Mouse (Mus musculus) CH12.LX (cell line): ENCODE results near the gene Tmem30c. TPM values are rescaled to one million over a fixed set of nuclear protein-coding genes. Genes with fewer than 3 reads are reported as not detected.

Experiments
- DNase-seq: peaks from one replicate; pipeline ENCODE4 v3.0.0-alpha.2; 2013; ENCODE audit errors: extremely low read depth
- H3K27ac ChIP-seq: 2 replicates; pipeline ENCODE4 v1.5.1; 2012; ENCODE audit warnings: low read depth, mild to moderate bottlenecking, control low read depth, moderate library complexity; ENCODE audit not compliant: insufficient read depth
- H3K27me3 ChIP-seq: replicated peaks from 2 replicates; pipeline ENCODE3; 2012; ENCODE audit warnings: inconsistent platforms
- H3K36me3 ChIP-seq, 2 experiments: replicated peaks in 1 of 2; 2 replicates each; pipeline versions ENCODE3 to v1.6.1; 2012; ENCODE audit warnings: inconsistent platforms in 1 of 2, low read length in 1 of 2, mild to moderate bottlenecking in 1 of 2, mixed read lengths in 1 of 2, moderate library complexity in 1 of 2; ENCODE audit not compliant: control insufficient read depth in 1 of 2, insufficient read depth in 1 of 2
- H3K4me1 ChIP-seq, 2 experiments: 2 replicates each; pipeline ENCODE4 v1.6.1; 2012; ENCODE audit warnings: inconsistent platforms in 1 of 2, moderate library complexity in 1 of 2; ENCODE audit not compliant: insufficient read depth in 2 of 2, control insufficient read depth in 1 of 2
- H3K4me2 ChIP-seq: 2 replicates; pipeline ENCODE4 v1.6.1; 2012; ENCODE audit warnings: low read depth, mild to moderate bottlenecking, control low read depth; ENCODE audit not compliant: poor library complexity, insufficient read depth, severe bottlenecking
- H3K4me3 ChIP-seq, 3 experiments: fragments of 150-350 bp in 1 of 3; sonication (generic) in 1 of 3; replicated peaks in 1 of 3; 2 replicates each; pipeline versions ENCODE3 to v1.5.1; 2011 to 2012; ENCODE audit warnings: low read depth in 2 of 3, low read length in 2 of 3, mild to moderate bottlenecking in 2 of 3, moderate library complexity in 2 of 3, control low read depth in 1 of 3, improper control_type of control experiment in 1 of 3, inconsistent platforms in 1 of 3, mixed read lengths in 1 of 3; ENCODE audit not compliant: poor library complexity in 1 of 3
- H3K79me2 ChIP-seq: replicated peaks from 2 replicates; pipeline ENCODE4 v1.6.1; 2012; ENCODE audit warnings: mild to moderate bottlenecking, moderate library complexity; ENCODE audit not compliant: control insufficient read depth, poor library complexity, insufficient read depth, severe bottlenecking; ENCODE audit errors: extremely low read depth
- H3K9ac ChIP-seq: 2 replicates; pipeline ENCODE4 v1.6.1; 2012; ENCODE audit warnings: low read depth, mild to moderate bottlenecking, control low read depth, moderate library complexity; ENCODE audit not compliant: insufficient read depth
- H3K9me3 ChIP-seq: replicated peaks from 2 replicates; pipeline ENCODE3; 2012; ENCODE audit warnings: low read length, inconsistent platforms, mixed read lengths
- BHLHE40 ChIP-seq: IDR thresholded peaks from 2 replicates; pipeline ENCODE4 v1.6.1; 2011; ENCODE audit warnings: mild to moderate bottlenecking, low read depth, low read length, improper control_type of control experiment
- CHD2 ChIP-seq: IDR thresholded peaks from 2 replicates; pipeline ENCODE4 v1.6.1; 2011; ENCODE audit warnings: low read length, improper control_type of control experiment
- CTCF ChIP-seq, 2 experiments: IDR thresholded peaks in 1 of 2; conservative IDR thresholded peaks in 1 of 2; 2 replicates each; pipeline ENCODE4 v1.5.1; 2011 to 2012; ENCODE audit warnings: low read depth in 2 of 2, low read length in 2 of 2, improper control_type of control experiment in 1 of 2, inconsistent platforms in 1 of 2, mild to moderate bottlenecking in 1 of 2, moderate library complexity in 1 of 2
- EP300 ChIP-seq: IDR thresholded peaks from 2 replicates; pipeline ENCODE4 v1.6.1; 2011; ENCODE audit warnings: low read length, improper control_type of control experiment
- ETS1 ChIP-seq: conservative IDR thresholded peaks from 2 replicates; pipeline ENCODE4 v1.6.1; 2012; ENCODE audit warnings: low read depth, mild to moderate bottlenecking, inconsistent platforms, low read length, improper control_type of control experiment, moderate library complexity
- GABPA ChIP-seq: IDR thresholded peaks from 2 replicates; pipeline ENCODE4 v1.6.1; 2012; ENCODE audit warnings: low read depth, low read length, improper control_type of control experiment, inconsistent platforms; ENCODE audit not compliant: insufficient replicate concordance
- HCFC1 ChIP-seq: IDR thresholded peaks from 2 replicates; pipeline ENCODE4 v1.6.1; 2012; ENCODE audit warnings: low read depth, mild to moderate bottlenecking, inconsistent platforms, low read length, improper control_type of control experiment
- IRF4 ChIP-seq: IDR thresholded peaks from 2 replicates; pipeline ENCODE4 v1.6.1; 2014; ENCODE audit warnings: low read depth, mild to moderate bottlenecking, inconsistent platforms, low read length, improper control_type of control experiment
- JUN ChIP-seq: IDR thresholded peaks from 2 replicates; pipeline ENCODE4 v1.6.1; 2011; ENCODE audit warnings: low read depth, mild to moderate bottlenecking, low read length, improper control_type of control experiment, moderate library complexity; ENCODE audit not compliant: insufficient read depth
- KAT2A ChIP-seq: IDR thresholded peaks from 2 replicates; pipeline ENCODE4 v1.6.1; 2012; ENCODE audit warnings: low read length, improper control_type of control experiment, inconsistent platforms; ENCODE audit not compliant: insufficient replicate concordance
- MAFK ChIP-seq: IDR thresholded peaks from 2 replicates; pipeline ENCODE4 v1.6.1; 2011; ENCODE audit warnings: low read length, improper control_type of control experiment; ENCODE audit not compliant: insufficient replicate concordance
- MAX ChIP-seq: IDR thresholded peaks from 2 replicates; pipeline ENCODE4 v1.6.1; 2011; ENCODE audit warnings: low read length, improper control_type of control experiment
- MAZ ChIP-seq: IDR thresholded peaks from 2 replicates; pipeline ENCODE4 v1.6.1; 2012; ENCODE audit warnings: low read depth, mild to moderate bottlenecking, inconsistent platforms, low read length, improper control_type of control experiment, moderate library complexity
- MEF2A ChIP-seq: IDR thresholded peaks from 2 replicates; pipeline ENCODE4 v1.6.1; 2014; ENCODE audit warnings: low read depth, mild to moderate bottlenecking, inconsistent platforms, low read length, improper control_type of control experiment, borderline replicate concordance
- MXI1 ChIP-seq: IDR thresholded peaks from 2 replicates; pipeline ENCODE4 v1.6.1; 2011; ENCODE audit warnings: mild to moderate bottlenecking, low read depth, low read length, improper control_type of control experiment
- MYC ChIP-seq: IDR thresholded peaks from 2 replicates; pipeline ENCODE4 v1.6.1; 2011; ENCODE audit warnings: low read depth, mild to moderate bottlenecking, improper control_type of control experiment, low read length
- NELFE ChIP-seq: IDR thresholded peaks from 2 replicates; pipeline ENCODE4 v1.6.1; 2011; ENCODE audit warnings: low read depth, low read length, improper control_type of control experiment
- NRF1 ChIP-seq: IDR thresholded peaks from 2 replicates; pipeline ENCODE4 v1.6.1; 2014; ENCODE audit warnings: low read depth, mild to moderate bottlenecking, inconsistent platforms, low read length, improper control_type of control experiment, moderate library complexity
- RAD21 ChIP-seq: IDR thresholded peaks from 2 replicates; pipeline ENCODE4 v1.6.1; 2011; ENCODE audit warnings: low read depth, mild to moderate bottlenecking, low read length, improper control_type of control experiment, moderate library complexity
- RCOR1 ChIP-seq: conservative IDR thresholded peaks from 2 replicates; pipeline ENCODE4 v1.6.1; 2012; ENCODE audit warnings: low read depth, mild to moderate bottlenecking, inconsistent platforms, low read length, improper control_type of control experiment
- SIN3A ChIP-seq: IDR thresholded peaks from 2 replicates; pipeline ENCODE4 v1.6.1; 2012; ENCODE audit warnings: low read length, improper control_type of control experiment, inconsistent platforms
- TBP ChIP-seq: conservative IDR thresholded peaks from 2 replicates; pipeline ENCODE4 v1.6.1; 2011; ENCODE audit warnings: low read depth, low read length, improper control_type of control experiment
- TCF12 ChIP-seq: IDR thresholded peaks from 2 replicates; pipeline ENCODE4 v1.6.1; 2014; ENCODE audit warnings: low read depth, mild to moderate bottlenecking, inconsistent platforms, low read length, improper control_type of control experiment
- UBTF ChIP-seq: IDR thresholded peaks from 2 replicates; pipeline ENCODE4 v1.6.1; 2012; ENCODE audit warnings: low read depth, mild to moderate bottlenecking, inconsistent platforms, low read length, improper control_type of control experiment, moderate library complexity
- ZMIZ1 ChIP-seq: IDR thresholded peaks from 2 replicates; pipeline ENCODE4 v1.6.1; 2012; ENCODE audit warnings: low read depth, mild to moderate bottlenecking, inconsistent platforms, low read length, improper control_type of control experiment
- dilution Hi-C: fragments of 300-500 bp; cut with MboI; formaldehyde crosslinking; loops from 2 replicates; pipeline ENCODE4 v1.14.3; 2020; ENCODE audit warnings: low sequenced_read_pairs; ENCODE audit not compliant: extremely low pct_unique_long_range_greater_than_20kb, extremely low pct_ligation_motif_present
- in situ Hi-C: fragments of 300-500 bp; cut with MboI; formaldehyde crosslinking; loops from 3 replicates; pipeline ENCODE4 v1.14.3; 2019; ENCODE audit warnings: low sequenced_read_pairs, low pct_ligation_motif_present, low pct_unique_long_range_greater_than_20kb, mixed read lengths
- polyA plus RNA-seq: library from polyadenylated mRNA; unstranded; fragments of >175 nt; gene quantifications from 2 replicates; pipeline ENCODE4 v1.2.1, GENCODE M21; 2012; ENCODE audit warnings: low read depth; ENCODE audit not compliant: insufficient read length
- total RNA-seq, 2 experiments: library from RNA; depleted of rRNA; stranded (reverse); fragments of 300-350 nt in 1 of 2; fragments of >200 nt in 1 of 2; gene quantifications; 2 replicates each; pipeline ENCODE4 v1.2.3; 2012 to 2014

Tmem30c gene
- total and polyA plus RNA-seq, 3 experiments: 0.07 to 0.16 TPM; not detected in 1

- in situ Hi-C loops: no loop called here
- peaks cover 0 to 5% of the 10 kb centered on the region in 2 experiments for H3K36me3 ChIP-seq
These were observed 47.3 kb upstream of the Tmem30c start for GRCm38 (mm10) chr16:57339765-57340612.

GRCm38 (mm10) chr16:57336770-57337423, 44.2 kb upstream of the Tmem30c start:
- TF ChIP-seq RAD21 (no peak), NRF1 (no peak), KAT2A (no peak), MEF2A (peak; percentile 92), MXI1 (0 out of 2 replicates have a peak, but pooled peaks have one; percentile 12), IRF4 (peak; percentile 99), EP300 (peak; percentile 99), MAX (no peak; the same call in 1 of the 2 replicates), TCF12 (peak; percentile 97), SIN3A (peak; percentile 83; the same call in 1 of the 2 replicates), ETS1 (peak; percentile 99), MAFK (0 out of 2 replicates have a peak, but pooled peaks have one; percentile 8), ZMIZ1 (no peak; the same call in 1 of the 2 replicates), CHD2 (peak; percentile 81; the same call in 1 of the 2 replicates), JUN (peak; percentile 21), NELFE (no peak), RCOR1 (peak; percentile 98; the same call in 1 of the 2 replicates), BHLHE40 (peak; percentile 99), GABPA (no peak), HCFC1 (0 out of 2 replicates have a peak, but pooled peaks have one; percentile 9), MYC (peak; percentile 57; the same call in 1 of the 2 replicates), TBP (peak; percentile 72; the same call in 1 of the 2 replicates)
- in situ Hi-C loops (no loop called here), dilution Hi-C loops (no loop called here)
- Histone ChIP-seq H3K4me3 (peak overlapping the region; percentile 44 to 59 (median 47)), H3K4me2 (peak overlapping the region; percentile 77), H3K36me3 (peaks cover 0 to 3% of the 10 kb centered on the region in 2 experiments), H3K27ac (peak overlapping the region; percentile 63), H3K27me3 (no peaks in the 10 kb centered on the region), H3K9me3 (no peaks in the 10 kb centered on the region), H3K79me2 (no peaks in the 10 kb centered on the region), H3K4me1 (peaks cover 16 to 55% of the 10 kb centered on the region in 2 experiments), H3K9ac (peak overlapping the region; percentile 61)
- DNase-seq: peak; percentile 95

More at GRCm38 (mm10) chr16:57339765-57340612, 47.3 kb upstream of the Tmem30c start:
- Histone ChIP-seq H3K4me1 (peaks cover 16 to 55% of the 10 kb centered on the region in 2 experiments), H3K27me3 (no peaks in the 10 kb centered on the region), H3K79me2 (no peaks in the 10 kb centered on the region), H3K27ac (no peak overlapping the region), H3K4me3 (no peak overlapping the region), H3K9ac (no peak overlapping the region), H3K4me2 (no peak overlapping the region), H3K9me3 (no peaks in the 10 kb centered on the region)
- dilution Hi-C loops: no loop called here
- no peak for DNase-seq
- TF ChIP-seq CTCF (conservative IDR thresholded peaks at IDR 0.05 in 1 of 2, IDR thresholded peaks at IDR 0.05 in 1 of 2; ENCODE audit: low read depth in 2 of 2, low read length in 2 of 2) (no peak), BHLHE40 (no peak), ETS1 (no peak), MAZ (no peak), KAT2A (no peak), UBTF (no peak)
